Mouse (Mus musculus): Measurements from ENCODE around the gene Lexm.

DNA sequence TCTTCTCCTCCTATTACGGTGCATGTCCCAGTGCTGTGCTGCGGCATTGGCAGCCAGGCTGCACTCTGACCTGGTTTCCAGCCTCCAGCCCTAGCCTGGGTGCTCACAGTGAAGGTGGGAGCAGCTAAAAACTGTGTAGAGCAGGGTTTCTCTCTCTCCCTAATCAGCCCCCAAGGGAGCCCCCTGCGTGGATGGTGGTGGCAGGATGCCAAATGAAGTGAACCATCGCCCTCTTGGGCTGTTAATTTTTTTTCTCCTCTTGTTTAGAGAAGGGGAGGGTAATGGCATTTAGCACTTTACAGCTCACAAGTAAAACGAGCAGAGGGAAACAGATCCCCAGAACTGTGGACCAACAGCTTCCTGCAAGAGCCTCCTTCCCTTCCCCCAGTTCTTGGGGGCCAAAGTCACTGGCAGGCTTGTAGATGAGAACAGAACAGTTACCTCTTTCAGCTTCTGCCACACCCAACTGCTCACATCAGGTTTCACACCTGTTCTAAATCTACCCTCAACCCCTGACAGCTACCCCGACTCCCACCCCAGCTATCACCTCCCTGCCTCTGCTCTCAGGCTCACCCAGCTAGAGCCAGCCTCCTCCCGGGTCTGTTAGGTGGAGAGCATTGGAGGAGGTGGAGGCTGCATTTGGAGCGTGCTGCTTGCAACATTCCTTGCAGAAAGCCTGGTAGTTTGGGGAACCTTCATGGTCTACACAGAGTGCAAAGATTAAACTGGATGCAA lies 26.6 kb upstream of the Lexm start:
- TF ChIP-seq POLR2A (IDR thresholded peaks at IDR 0.05; ENCODE audit: control insufficient read depth, extremely low read depth, insufficient read depth, low read length, poor library complexity) (no peak), CTCF (IDR thresholded peaks at IDR 0.05; ENCODE audit: borderline replicate concordance, control insufficient read depth, extremely low read depth, insufficient read depth, low read length, poor library complexity) (no peak)
